Comparison of ENCODE assay signal across 12 mouse cellular contexts in the genomic region with DNA sequence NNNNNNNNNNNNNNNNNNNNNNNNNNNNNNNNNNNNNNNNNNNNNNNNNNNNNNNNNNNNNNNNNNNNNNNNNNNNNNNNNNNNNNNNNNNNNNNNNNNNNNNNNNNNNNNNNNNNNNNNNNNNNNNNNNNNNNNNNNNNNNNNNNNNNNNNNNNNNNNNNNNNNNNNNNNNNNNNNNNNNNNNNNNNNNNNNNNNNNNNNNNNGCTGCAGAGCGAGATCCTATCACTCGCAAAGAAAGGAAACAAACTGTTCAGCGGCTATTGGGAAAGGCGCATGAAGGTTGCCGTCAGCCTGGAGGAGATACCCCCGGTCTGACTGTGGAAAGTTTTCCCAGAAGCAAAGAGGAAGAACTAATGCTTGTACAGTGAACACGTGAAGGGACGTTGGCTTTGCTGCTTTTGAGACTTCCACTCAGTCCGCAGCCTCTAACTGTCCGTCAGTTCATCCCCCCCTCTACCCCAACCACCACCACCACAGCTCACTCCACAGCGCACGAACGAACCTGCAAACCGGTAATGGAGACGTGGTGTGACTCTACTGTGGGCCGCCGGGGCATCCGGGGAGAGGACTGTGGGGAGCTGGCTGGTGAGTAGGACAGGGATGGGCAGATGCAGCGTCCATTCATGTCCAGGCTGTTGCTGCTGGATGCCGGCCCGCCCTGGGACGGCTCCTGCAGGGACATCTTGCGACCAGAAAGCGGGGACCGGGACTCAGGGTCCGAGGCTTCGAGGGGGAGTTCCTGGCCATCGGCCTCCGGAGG. TPM values are rescaled to one million over a fixed set of nuclear protein-coding genes. Genes with fewer than 3 reads are reported as not detected.
DNase-seq lines count a peak whose midpoint lies in the region; ATAC-seq and TF ChIP-seq lines count a peak whose summit lies in the region.
"Had no signal": no experiment of that assay in that cellular context is flagged by ENCODE, and none has a peak within 500 bp of the region (broad histone marks: within the 10 kb centered on the region; RNA-seq: fewer than 3 reads in every experiment).

No protein-coding gene starts in this region.

- H3K9ac ChIP-seq in heart, embryonic 12.5 days = 0 out of 2 replicates have a peak overlapping the region, but pooled peaks have one; percentile 14
- 0 out of 2 replicates have a peak overlapping the region, but pooled peaks have one; percentile 23 for H3K9ac ChIP-seq in lung, embryonic 14.5 days

- H3K4me3 ChIP-seq in heart, embryonic 12.5 days = no peak overlapping the region
- no peak overlapping the region; the same call in 1 of the 2 replicates for H3K4me3 ChIP-seq in lung, embryonic 14.5 days (ENCODE audit: low read depth, low read length)
- H3K4me3 ChIP-seq: megakaryocyte, embryonic 14.5 days; myocyte had no signal

- peak; percentile 41; the same call in 1 of the 2 replicates for ATAC-seq in heart, embryonic 12.5 days (ENCODE audit: insufficient number of reproducible peaks, low FRiP score)
- peak; percentile 42; the same call in 1 of the 2 replicates for ATAC-seq in lung, embryonic 14.5 days (ENCODE audit: insufficient read depth)

- no peak for DNase-seq in heart, postnatal 4 days
- DNase-seq in lung, embryonic 14.5 days = peak; percentile 63
- no peak for DNase-seq in lung, postnatal 10 days
- peak; percentile 51 to 52 for DNase-seq in cerebellum, postnatal 36 days
- peak; percentile 39 for DNase-seq in lung, postnatal 36 days
- DNase-seq in ovary, postnatal 10 days (ENCODE audit: low spot score) = no peak
- DNase-seq in retina, embryonic 14.5 days (ENCODE audit: low spot score) = no peak
- DNase-seq: gastrocnemius, postnatal 25 days had no signal

- peak overlapping the region; percentile 46 for H3K27ac ChIP-seq in heart, embryonic 12.5 days (ENCODE audit: poor library complexity, severe bottlenecking)
- H3K27ac ChIP-seq in lung, embryonic 14.5 days (ENCODE audit: low read depth) = peak overlapping the region; percentile 81

- H3K27me3 ChIP-seq in heart, embryonic 12.5 days (replicated peaks) = no peaks in the 10 kb centered on the region
- no peaks in the 10 kb centered on the region for H3K27me3 ChIP-seq in lung, embryonic 14.5 days (ENCODE audit: insufficient read depth, low read length)
- H3K27me3 ChIP-seq: CH12.LX; megakaryocyte, embryonic 14.5 days had no signal

- peaks cover 31% of the 10 kb centered on the region for H3K4me1 ChIP-seq in heart, embryonic 12.5 days (replicated peaks)
- H3K4me1 ChIP-seq in lung, embryonic 14.5 days (ENCODE audit: insufficient read depth) = no peaks in the 10 kb centered on the region

- peaks cover 13% of the 10 kb centered on the region; the same call in 1 of the 2 replicates for H3K36me3 ChIP-seq in heart, embryonic 12.5 days
- H3K36me3 ChIP-seq in lung, embryonic 14.5 days (ENCODE audit: insufficient read depth) = peaks cover 13% of the 10 kb centered on the region; the same call in 1 of the 2 replicates

- TF ChIP-seq CTCF in lung, embryonic 14.5 days (IDR thresholded peaks at IDR 0.05; ENCODE audit: low read depth) = no peak

- H3K4me2 ChIP-seq in heart, embryonic 12.5 days = peak overlapping the region; percentile 28
- peak overlapping the region; percentile 44 for H3K4me2 ChIP-seq in lung, embryonic 14.5 days

- H3K9me3 ChIP-seq in heart, embryonic 12.5 days (replicated peaks) = no peaks in the 10 kb centered on the region
- no peaks in the 10 kb centered on the region for H3K9me3 ChIP-seq in lung, embryonic 14.5 days (ENCODE audit: low read depth, low read length)
- H3K9me3 ChIP-seq: megakaryocyte, embryonic 14.5 days had no signal

- WGBS in heart, embryonic 12.5 days = 60% methylated on average over 29 of the region's 29 CpGs
- WGBS in lung, embryonic 14.5 days = 53% methylated on average over 29 of the region's 29 CpGs

RNA-seq across cellular contexts. Expression of a gene that starts 15.8 kb away (rescaled TPM):
- polyA plus RNA-seq in heart, embryonic 12.5 days (2016; fragmentation: Nextera tagmentation; extraction: Ambion mirVana) = 18.4 and 19.4 TPM in 2 replicates
- total RNA-seq in heart, postnatal 4 days (2021) = 10 to 100 TPM; 17.7 to 19.2 TPM
- polyA plus RNA-seq in lung, embryonic 14.5 days (2014; fragmentation: Nextera tagmentation; extraction: Ambion mirVana) = 35.8 and 36.2 TPM in 2 replicates

RNA-seq across cellular contexts. Expression of a gene that starts 56.1 kb away (rescaled TPM):
- 15.6 and 17.5 TPM in 2 replicates for polyA plus RNA-seq in heart, embryonic 12.5 days (2016; fragmentation: Nextera tagmentation; extraction: Ambion mirVana)
- total RNA-seq in heart, postnatal 4 days (2021) = 10 to 100 TPM; 17.9 to 19.0 TPM
- polyA plus RNA-seq in lung, embryonic 14.5 days (2014; fragmentation: Nextera tagmentation; extraction: Ambion mirVana) = 13.1 and 15.7 TPM in 2 replicates

RNA-seq across cellular contexts. Expression of a gene that starts 57.7 kb away (rescaled TPM):
- 342 and 343 TPM in 2 replicates for polyA plus RNA-seq in heart, embryonic 12.5 days (2016; fragmentation: Nextera tagmentation; extraction: Ambion mirVana)
- total RNA-seq in heart, postnatal 4 days (2021) = 100 to 1,000 TPM; 275 to 276 TPM
- polyA plus RNA-seq in lung, embryonic 14.5 days (2014; fragmentation: Nextera tagmentation; extraction: Ambion mirVana) = 459 and 472 TPM in 2 replicates

Comparison
In these comparisons a context has a peak if more than half of its experiments do, and no peak if none do; other contexts are left out.
1. DNase-seq: peak in lung, embryonic 14.5 days (single experiment), cerebellum, postnatal 36 days (2 of 2) and lung, postnatal 36 days (single experiment); none in heart, postnatal 4 days (single experiment), lung, postnatal 10 days (single experiment), ovary, postnatal 10 days (single experiment) and retina, embryonic 14.5 days (single experiment).